Mouse (Mus musculus): ENCODE data around the gene Mettl16.

GRCm38 (mm10) chr11:74842656-74843434 is 72.2 kb downstream of the Mettl16 start:
- TF ChIP-seq CTCF (IDR thresholded peaks at IDR 0.05; ENCODE audit: low read depth): no peak
- no peak for TF ChIP-seq EP300 (optimal IDR thresholded peaks at IDR 0.05)

All from stomach, postnatal 0 days (tissue).